Mouse (Mus musculus): ENCODE measurements around the gene P4ha1.

GRCm38 (mm10) chr10:59283164-59283563, 39.9 kb upstream of the P4ha1 start:
- no peak for TF ChIP-seq CTCF (IDR thresholded peaks at IDR 0.05; ENCODE audit: borderline replicate concordance, extremely low read depth, insufficient read depth, insufficient read length)
- TF ChIP-seq POLR2A (IDR thresholded peaks at IDR 0.05; ENCODE audit: borderline replicate concordance, extremely low read depth, insufficient read depth, insufficient read length, poor library complexity, severe bottlenecking) = no peak
